Mouse (Mus musculus): ENCODE results near the gene Tat. TPM values are rescaled to one million over a fixed set of nuclear protein-coding genes. Genes with fewer than 3 reads are reported as not detected.

Tat gene
- total and polyA plus RNA-seq, 3 experiments: not detected

- H3K9me3 ChIP-seq (replicated peaks; ENCODE audit: low read length): no peaks in the 10 kb centered on the region
- peak; percentile 23 for DNase-seq (ENCODE audit: extremely low read depth)
- in situ Hi-C loops (cut with MboI; ENCODE audit: low pct_ligation_motif_present, low pct_unique_long_range_greater_than_20kb, low sequenced_read_pairs) (no loop called here), dilution Hi-C loops (cut with MboI; ENCODE audit: extremely low pct_ligation_motif_present, extremely low pct_unique_long_range_greater_than_20kb, low sequenced_read_pairs) (no loop called here)
- no peak overlapping the region for H3K9ac ChIP-seq (ENCODE audit: insufficient read depth, low read depth)
- H3K4me3 ChIP-seq (replicated peaks in 1 of 3; ENCODE audit: low read depth in 2 of 3, low read length in 2 of 3, poor library complexity in 1 of 3): no peak overlapping the region
- H3K4me1 ChIP-seq (ENCODE audit: control insufficient read depth in 1 of 2, insufficient read depth in 2 of 2): peaks cover 6 to 34% of the 10 kb centered on the region in 2 experiments
- no peaks in the 10 kb centered on the region for H3K79me2 ChIP-seq (replicated peaks; ENCODE audit: control insufficient read depth, extremely low read depth, insufficient read depth, poor library complexity, severe bottlenecking)
- no peaks in the 10 kb centered on the region for H3K36me3 ChIP-seq (replicated peaks in 1 of 2; ENCODE audit: control insufficient read depth in 1 of 2, insufficient read depth in 1 of 2, low read length in 1 of 2)
- no peaks in the 10 kb centered on the region for H3K27me3 ChIP-seq (replicated peaks)
- H3K27ac ChIP-seq (ENCODE audit: insufficient read depth, low read depth): no peak overlapping the region
- TF ChIP-seq TBP (conservative IDR thresholded peaks at IDR 0.05; ENCODE audit: low read depth, low read length) (no peak), USF2 (conservative IDR thresholded peaks at IDR 0.05; ENCODE audit: low read depth, low read length) (no peak), ZNF384 (IDR thresholded peaks at IDR 0.05; ENCODE audit: low read depth, low read length) (no peak), CHD2 (IDR thresholded peaks at IDR 0.05; ENCODE audit: low read length) (no peak), MXI1 (IDR thresholded peaks at IDR 0.05; ENCODE audit: low read depth, low read length) (no peak), MAZ (IDR thresholded peaks at IDR 0.05; ENCODE audit: low read depth, low read length) (no peak), UBTF (IDR thresholded peaks at IDR 0.05; ENCODE audit: low read depth, low read length) (no peak), ZMIZ1 (IDR thresholded peaks at IDR 0.05; ENCODE audit: low read depth, low read length) (no peak), MYC (IDR thresholded peaks at IDR 0.05; ENCODE audit: low read depth, low read length) (no peak), POLR2A (IDR thresholded peaks at IDR 0.05; ENCODE audit: low read depth, low read length) (no peak)
- H3K4me2 ChIP-seq (ENCODE audit: insufficient read depth, low read depth, poor library complexity, severe bottlenecking): no peak overlapping the region
Measured at GRCm38 (mm10) chr8:109954486-109954948, 35.7 kb upstream of the Tat start.

- H3K4me1 ChIP-seq (ENCODE audit: control insufficient read depth in 1 of 2, insufficient read depth in 2 of 2): peaks cover 6 to 46% of the 10 kb centered on the region in 2 experiments
- H3K27me3 ChIP-seq (replicated peaks): no peaks in the 10 kb centered on the region
- in situ Hi-C loops (cut with MboI; ENCODE audit: low pct_ligation_motif_present, low pct_unique_long_range_greater_than_20kb, low sequenced_read_pairs): no loop called here
- peak overlapping the region; percentile 58 for H3K4me2 ChIP-seq (ENCODE audit: insufficient read depth, low read depth, poor library complexity, severe bottlenecking)
- peak; percentile 90 for TF ChIP-seq ELF1 (IDR thresholded peaks at IDR 0.05; ENCODE audit: low read depth, low read length)
- peak; percentile 56 for TF ChIP-seq MAZ (IDR thresholded peaks at IDR 0.05; ENCODE audit: low read depth, low read length)
- peak; percentile 68; the same call in 1 of the 2 replicates for TF ChIP-seq CHD1 (IDR thresholded peaks at IDR 0.05; ENCODE audit: low read depth, low read length)
- no peak for TF ChIP-seq ZMIZ1 (IDR thresholded peaks at IDR 0.05; ENCODE audit: low read depth, low read length)
- TF ChIP-seq PAX5 (IDR thresholded peaks at IDR 0.05; ENCODE audit: low read length): no peak
- no peak for TF ChIP-seq IRF4 (IDR thresholded peaks at IDR 0.05; ENCODE audit: low read depth, low read length)
- TF ChIP-seq MEF2A (IDR thresholded peaks at IDR 0.05; ENCODE audit: borderline replicate concordance, low read depth, low read length): no peak
- TF ChIP-seq POLR2A (IDR thresholded peaks at IDR 0.05; ENCODE audit: low read depth, low read length): peak; percentile 53
- no peak for TF ChIP-seq TCF12 (IDR thresholded peaks at IDR 0.05; ENCODE audit: low read depth, low read length)
- TF ChIP-seq ZKSCAN1 (IDR thresholded peaks at IDR 0.05; ENCODE audit: borderline replicate concordance, low read depth, low read length): no peak
- no peak for TF ChIP-seq USF1 (IDR thresholded peaks at IDR 0.05; ENCODE audit: low read depth, low read length)
- TF ChIP-seq MYC (IDR thresholded peaks at IDR 0.05; ENCODE audit: low read depth, low read length): peak; percentile 33; the same call in 1 of the 2 replicates
- TF ChIP-seq NELFE (IDR thresholded peaks at IDR 0.05; ENCODE audit: low read depth, low read length): 0 out of 2 replicates have a peak, but pooled peaks have one; percentile 11
- TF ChIP-seq MAX (IDR thresholded peaks at IDR 0.05; ENCODE audit: low read length): no peak
- no peak for TF ChIP-seq GABPA (IDR thresholded peaks at IDR 0.05; ENCODE audit: insufficient replicate concordance, low read depth, low read length)
- 0 out of 2 replicates have a peak, but pooled peaks have one; percentile 23 for TF ChIP-seq TBP (conservative IDR thresholded peaks at IDR 0.05; ENCODE audit: low read depth, low read length)
- no peak for TF ChIP-seq UBTF (IDR thresholded peaks at IDR 0.05; ENCODE audit: low read depth, low read length)
- TF ChIP-seq SIN3A (IDR thresholded peaks at IDR 0.05; ENCODE audit: low read length): peak; percentile 61; the same call in 1 of the 2 replicates
- 0 out of 2 replicates have a peak, but pooled peaks have one; percentile 59 for TF ChIP-seq CHD2 (IDR thresholded peaks at IDR 0.05; ENCODE audit: low read length)
- TF ChIP-seq ZC3H11A (IDR thresholded peaks at IDR 0.05; ENCODE audit: low read depth, low read length): no peak
- TF ChIP-seq ETS1 (conservative IDR thresholded peaks at IDR 0.05; ENCODE audit: low read depth, low read length): 0 out of 2 replicates have a peak, but pooled peaks have one; percentile 29
- peak overlapping the region; percentile 28 to 38 (median 37) for H3K4me3 ChIP-seq (replicated peaks in 1 of 3; ENCODE audit: low read depth in 2 of 3, low read length in 2 of 3, poor library complexity in 1 of 3)
- peaks cover 7% of the 10 kb centered on the region for H3K9me3 ChIP-seq (replicated peaks; ENCODE audit: low read length)
- peak; percentile 95 for DNase-seq (ENCODE audit: extremely low read depth)
- no peaks in the 10 kb centered on the region for H3K36me3 ChIP-seq (replicated peaks in 1 of 2; ENCODE audit: control insufficient read depth in 1 of 2, insufficient read depth in 1 of 2, low read length in 1 of 2)
- peak overlapping the region; percentile 9; the same call in 1 of the 2 replicates for H3K9ac ChIP-seq (ENCODE audit: insufficient read depth, low read depth)
- peak overlapping the region; percentile 68 for H3K27ac ChIP-seq (ENCODE audit: insufficient read depth, low read depth)
- dilution Hi-C loops (cut with MboI; ENCODE audit: extremely low pct_ligation_motif_present, extremely low pct_unique_long_range_greater_than_20kb, low sequenced_read_pairs): no loop called here
- no peaks in the 10 kb centered on the region for H3K79me2 ChIP-seq (replicated peaks; ENCODE audit: control insufficient read depth, extremely low read depth, insufficient read depth, poor library complexity, severe bottlenecking)
Measured at GRCm38 (mm10) chr8:109957167-109958028, 32.8 kb upstream of the Tat start.

All from CH12.LX (cell line).